Mouse (Mus musculus): ENCODE measurements at regions not wholly inside any gene's neighbourhood (a gene's known extent, or its start where the extent isn't known, plus 50 kb on each side); places are given as distances from the start of the nearest gene placed in this dataset.

GRCm38 (mm10) chr13:72875921-72876320 is 247.3 kb downstream of the Irx2 start:
- Histone ChIP-seq H3K9me3 (no peaks in the 10 kb centered on the region), H3K4me1 (no peaks in the 10 kb centered on the region), H3K9ac (no peak overlapping the region), H3K27ac (no peak overlapping the region), H3K4me2 (no peak overlapping the region), H3K27me3 (replicated peaks) (no peaks in the 10 kb centered on the region), H3K36me3 (no peaks in the 10 kb centered on the region), H3K4me3 (replicated peaks) (no peak overlapping the region)
- no peak for ATAC-seq (ENCODE audit: insufficient read depth, low FRiP score, low read depth)

- Histone ChIP-seq H3K9ac (no peak overlapping the region), H3K27me3 (replicated peaks) (0 out of 2 replicates have a peak, but pooled peaks cover 4% of the 10 kb centered on the region), H3K27ac (no peak overlapping the region), H3K36me3 (no peaks in the 10 kb centered on the region), H3K4me3 (replicated peaks) (no peak overlapping the region), H3K4me1 (no peaks in the 10 kb centered on the region), H3K4me2 (no peak overlapping the region), H3K9me3 (no peaks in the 10 kb centered on the region)
- WGBS: 29% methylated on average over 11 of the region's 11 CpGs
- ATAC-seq (ENCODE audit: insufficient read depth, low FRiP score, low read depth): no peak
These were observed 266.4 kb downstream of the Irx2 start for GRCm38 (mm10) chr13:72894982-72895381.

GRCm38 (mm10) chr13:72902576-72902975 is 274.0 kb downstream of the Irx2 start:
- no peaks in the 10 kb centered on the region for H3K27me3 ChIP-seq (replicated peaks)
- no peaks in the 10 kb centered on the region for H3K4me1 ChIP-seq
- WGBS: 32% methylated on average over 2 of the region's 2 CpGs
- no peaks in the 10 kb centered on the region for H3K9me3 ChIP-seq
- no peaks in the 10 kb centered on the region for H3K36me3 ChIP-seq
- ATAC-seq (ENCODE audit: insufficient read depth, low FRiP score, low read depth): no peak
- no peak overlapping the region for H3K27ac ChIP-seq
- no peak overlapping the region for H3K4me3 ChIP-seq (replicated peaks)
- no peak overlapping the region for H3K9ac ChIP-seq
- H3K4me2 ChIP-seq: no peak overlapping the region

- no peak for ATAC-seq (ENCODE audit: insufficient read depth, low FRiP score, low read depth)
- WGBS: 59% methylated on average over 4 of the region's 4 CpGs
These were observed 290.3 kb downstream of the Irx2 start for GRCm38 (mm10) chr13:72918895-72919294.

GRCm38 (mm10) chr13:72920368-72920767 is 291.7 kb downstream of the Irx2 start:
- no peak overlapping the region for H3K4me2 ChIP-seq
- H3K36me3 ChIP-seq: no peaks in the 10 kb centered on the region
- H3K4me3 ChIP-seq (replicated peaks): no peak overlapping the region
- no peaks in the 10 kb centered on the region for H3K4me1 ChIP-seq
- H3K27me3 ChIP-seq (replicated peaks): no peaks in the 10 kb centered on the region
- no peaks in the 10 kb centered on the region for H3K9me3 ChIP-seq
- H3K9ac ChIP-seq: no peak overlapping the region
- no peak for ATAC-seq (ENCODE audit: insufficient read depth, low FRiP score, low read depth)
- WGBS: 30% methylated on average over 1 of the region's 1 CpGs
- no peak overlapping the region for H3K27ac ChIP-seq

More at GRCm38 (mm10) chr13:72918895-72919294, 290.3 kb downstream of the Irx2 start:
- Histone ChIP-seq H3K4me1 (no peaks in the 10 kb centered on the region), H3K27ac (no peak overlapping the region), H3K4me3 (replicated peaks) (no peak overlapping the region), H3K27me3 (replicated peaks) (no peaks in the 10 kb centered on the region), H3K36me3 (no peaks in the 10 kb centered on the region), H3K9me3 (no peaks in the 10 kb centered on the region), H3K4me2 (no peak overlapping the region), H3K9ac (no peak overlapping the region)

- H3K4me2 ChIP-seq: no peak overlapping the region
- H3K4me1 ChIP-seq: no peaks in the 10 kb centered on the region
- no peaks in the 10 kb centered on the region for H3K36me3 ChIP-seq
- no peak for ATAC-seq (ENCODE audit: insufficient read depth, low FRiP score, low read depth)
- no peak overlapping the region for H3K9ac ChIP-seq
- no peak overlapping the region for H3K27ac ChIP-seq
- 13% methylated on average over 6 of the region's 6 CpGs for WGBS
- no peaks in the 10 kb centered on the region for H3K27me3 ChIP-seq (replicated peaks)
- H3K4me3 ChIP-seq (replicated peaks): no peak overlapping the region
- H3K9me3 ChIP-seq: no peaks in the 10 kb centered on the region
These were observed 296.0 kb downstream of the Irx2 start for GRCm38 (mm10) chr13:72924560-72925135.

- Histone ChIP-seq H3K9me3 (no peaks in the 10 kb centered on the region), H3K9ac (no peak overlapping the region), H3K4me3 (replicated peaks) (no peak overlapping the region), H3K27ac (no peak overlapping the region), H3K4me1 (no peaks in the 10 kb centered on the region), H3K4me2 (no peak overlapping the region), H3K36me3 (no peaks in the 10 kb centered on the region), H3K27me3 (replicated peaks) (no peaks in the 10 kb centered on the region)
- no peak for ATAC-seq (ENCODE audit: insufficient read depth, low FRiP score, low read depth)
- 84% methylated on average over 4 of the region's 4 CpGs for WGBS
These were observed 308.6 kb downstream of the Irx2 start for GRCm38 (mm10) chr13:72937246-72937645.

- Histone ChIP-seq H3K4me3 (replicated peaks) (no peak overlapping the region), H3K9me3 (no peaks in the 10 kb centered on the region), H3K27ac (no peak overlapping the region), H3K4me1 (no peaks in the 10 kb centered on the region), H3K36me3 (no peaks in the 10 kb centered on the region), H3K4me2 (no peak overlapping the region), H3K27me3 (replicated peaks) (no peaks in the 10 kb centered on the region), H3K9ac (no peak overlapping the region)
- WGBS: 49% methylated on average over 13 of the region's 13 CpGs
- ATAC-seq (ENCODE audit: insufficient read depth, low FRiP score, low read depth): no peak
These were observed 309.7 kb downstream of the Irx2 start for GRCm38 (mm10) chr13:72938156-72938874.

GRCm38 (mm10) chr13:72947374-72948165 is 312.7 kb upstream of the Irx4 start:
- Histone ChIP-seq H3K36me3 (no peaks in the 10 kb centered on the region), H3K4me3 (replicated peaks) (no peak overlapping the region), H3K4me2 (no peak overlapping the region), H3K9me3 (no peaks in the 10 kb centered on the region), H3K27ac (no peak overlapping the region), H3K4me1 (no peaks in the 10 kb centered on the region), H3K27me3 (replicated peaks) (no peaks in the 10 kb centered on the region), H3K9ac (no peak overlapping the region)
- 70% methylated on average over 7 of the region's 7 CpGs for WGBS
- ATAC-seq (ENCODE audit: insufficient read depth, low FRiP score, low read depth): no peak

- Histone ChIP-seq H3K4me2 (peak overlapping the region; percentile 25), H3K27ac (no peak overlapping the region), H3K9ac (no peak overlapping the region), H3K36me3 (no peaks in the 10 kb centered on the region), H3K4me1 (no peaks in the 10 kb centered on the region), H3K9me3 (no peaks in the 10 kb centered on the region), H3K27me3 (replicated peaks) (no peaks in the 10 kb centered on the region), H3K4me3 (replicated peaks) (no peak overlapping the region)
- 27% methylated on average over 15 of the region's 15 CpGs for WGBS
- peak; percentile 66; the same call in 1 of the 2 replicates for ATAC-seq (ENCODE audit: insufficient read depth, low FRiP score, low read depth)
These were observed 301.4 kb upstream of the Irx4 start for GRCm38 (mm10) chr13:72958616-72959518.

GRCm38 (mm10) chr13:72961291-72961690 is 299.0 kb upstream of the Irx4 start:
- ATAC-seq (ENCODE audit: insufficient read depth, low FRiP score, low read depth): no peak
- Histone ChIP-seq H3K4me1 (no peaks in the 10 kb centered on the region), H3K4me3 (replicated peaks) (no peak overlapping the region), H3K9ac (no peak overlapping the region), H3K36me3 (no peaks in the 10 kb centered on the region), H3K27me3 (replicated peaks) (no peaks in the 10 kb centered on the region), H3K27ac (no peak overlapping the region), H3K9me3 (no peaks in the 10 kb centered on the region), H3K4me2 (no peak overlapping the region)
- 84% methylated on average over 3 of the region's 3 CpGs for WGBS

Measured in stomach, embryonic 15.5 days (tissue).